Mouse (Mus musculus): Measurements from ENCODE around the gene Stk39. TPM values are rescaled to one million over a fixed set of nuclear protein-coding genes. Genes with fewer than 3 reads are reported as not detected.

Stk39 gene
- 39.5 and 41.1 TPM in 2 replicates for polyA plus RNA-seq (2014; fragmentation: Nextera tagmentation; extraction: Ambion mirVana)

DNA sequence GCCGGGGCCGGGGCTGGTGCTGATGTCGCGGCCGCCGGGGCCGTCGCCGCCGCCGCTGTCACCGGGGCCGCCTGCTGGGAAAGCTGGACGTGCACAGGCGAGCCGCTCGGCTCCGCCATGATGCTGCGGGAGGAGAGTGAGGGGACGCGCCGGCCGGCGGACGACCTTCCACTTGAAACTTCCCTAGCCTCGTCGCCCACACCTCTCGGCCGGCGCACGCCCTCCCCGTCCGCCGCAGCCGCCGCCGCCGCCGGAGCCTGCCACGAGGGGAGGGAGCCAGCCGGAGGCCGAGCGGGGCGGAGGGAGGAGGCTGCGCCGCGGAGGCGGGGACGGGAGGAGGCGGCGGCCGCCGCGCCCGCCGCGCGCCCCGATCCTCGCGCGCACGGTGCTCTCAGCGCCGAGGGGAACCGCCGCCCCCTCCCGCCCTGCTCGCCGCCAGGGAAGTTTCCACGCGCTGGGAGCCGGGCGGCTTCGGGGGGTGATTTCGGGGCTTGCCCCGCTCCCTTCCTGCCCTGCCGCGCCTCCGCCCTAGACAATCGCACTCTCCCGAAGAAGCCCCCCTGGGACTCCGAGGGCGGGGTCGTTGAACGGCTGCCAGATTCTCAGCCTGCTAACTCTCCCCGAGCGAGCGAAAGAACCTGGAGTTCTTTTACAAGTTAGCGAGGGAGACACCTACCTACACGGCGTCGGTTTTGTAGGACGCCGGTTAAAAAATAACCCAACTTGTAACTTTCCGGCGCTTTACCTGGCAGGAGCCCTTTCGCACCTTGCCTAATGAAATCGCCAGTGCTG lies at the start of gene Stk39:
Stk39 (minus strand) TSS at position 510 of the 792 bp plus-strand sequence.
- Histone ChIP-seq H3K9ac (ENCODE audit: low read length) (peak within 1 kb of the TSS; percentile 94), H3K27ac (ENCODE audit: low read depth, low read length) (peak within 1 kb of the TSS; percentile 89), H3K36me3 (ENCODE audit: control insufficient read depth, insufficient read depth, low read length) (no peaks in the 10 kb centered on the region), H3K9me3 (ENCODE audit: control insufficient read depth, low read length) (no peaks in the 10 kb centered on the region), H3K4me1 (ENCODE audit: control insufficient read depth, insufficient read depth, low read length) (peaks cover 7% of the 10 kb centered on the region; the same call in 1 of the 2 replicates), H3K4me2 (ENCODE audit: low read depth) (peak within 1 kb of the TSS; percentile 87), H3K27me3 (ENCODE audit: control insufficient read depth, insufficient read depth, low read length) (no peaks in the 10 kb centered on the region), H3K4me3 (ENCODE audit: low read depth, low read length) (peak within 1 kb of the TSS; percentile 93)
- ATAC-seq (ENCODE audit: insufficient read depth, low FRiP score, low TSS enrichment) (peak; percentile 80), DNase-seq (ENCODE audit: low spot score) (peak; percentile 89)
- under 1% methylated on average over 49 of the region's 99 CpGs for WGBS

- no peaks in the 10 kb centered on the region for H3K9me3 ChIP-seq (ENCODE audit: control insufficient read depth, low read length)
- H3K36me3 ChIP-seq (ENCODE audit: control insufficient read depth, insufficient read depth, low read length) = no peaks in the 10 kb centered on the region
- 77% methylated on average over 2 of the region's 2 CpGs for WGBS
- H3K27ac ChIP-seq (ENCODE audit: low read depth, low read length) = no peak overlapping the region
- ATAC-seq (ENCODE audit: insufficient read depth, low FRiP score, low TSS enrichment) (no peak), DNase-seq (ENCODE audit: low spot score) (no peak)
- no peaks in the 10 kb centered on the region for H3K27me3 ChIP-seq (ENCODE audit: control insufficient read depth, insufficient read depth, low read length)
- H3K4me2 ChIP-seq (ENCODE audit: low read depth) = no peak overlapping the region
- H3K4me1 ChIP-seq (ENCODE audit: control insufficient read depth, insufficient read depth, low read length) = no peaks in the 10 kb centered on the region
- H3K9ac ChIP-seq (ENCODE audit: low read length) = no peak overlapping the region
- no peak overlapping the region for H3K4me3 ChIP-seq (ENCODE audit: low read depth, low read length)
These were observed 43.3 kb upstream of the Stk39 start for GRCm38 (mm10) chr2:68515409-68515808.

GRCm38 (mm10) chr2:68503202-68503601 lies 31.1 kb upstream of the Stk39 start:
- H3K4me3 ChIP-seq (ENCODE audit: low read depth, low read length) = no peak overlapping the region
- H3K4me1 ChIP-seq (ENCODE audit: control insufficient read depth, insufficient read depth, low read length) = no peaks in the 10 kb centered on the region
- H3K4me2 ChIP-seq (ENCODE audit: low read depth) = no peak overlapping the region
- H3K9me3 ChIP-seq (ENCODE audit: control insufficient read depth, low read length) = no peaks in the 10 kb centered on the region
- ATAC-seq (ENCODE audit: insufficient read depth, low FRiP score, low TSS enrichment) (0 out of 2 replicates have a peak, but pooled peaks have one; percentile 40), DNase-seq (ENCODE audit: low spot score) (no peak)
- no peaks in the 10 kb centered on the region for H3K27me3 ChIP-seq (ENCODE audit: control insufficient read depth, insufficient read depth, low read length)
- no peak overlapping the region for H3K27ac ChIP-seq (ENCODE audit: low read depth, low read length)
- H3K9ac ChIP-seq (ENCODE audit: low read length) = no peak overlapping the region
- WGBS = 67% methylated on average over 2 of the region's 2 CpGs
- H3K36me3 ChIP-seq (ENCODE audit: control insufficient read depth, insufficient read depth, low read length) = no peaks in the 10 kb centered on the region

GRCm38 (mm10) chr2:68502734-68503133 lies 30.7 kb upstream of the Stk39 start:
- Histone ChIP-seq H3K9me3 (ENCODE audit: control insufficient read depth, low read length) (no peaks in the 10 kb centered on the region), H3K4me1 (ENCODE audit: control insufficient read depth, insufficient read depth, low read length) (no peaks in the 10 kb centered on the region), H3K4me2 (ENCODE audit: low read depth) (no peak overlapping the region), H3K36me3 (ENCODE audit: control insufficient read depth, insufficient read depth, low read length) (no peaks in the 10 kb centered on the region), H3K4me3 (ENCODE audit: low read depth, low read length) (no peak overlapping the region), H3K27ac (ENCODE audit: low read depth, low read length) (no peak overlapping the region), H3K27me3 (ENCODE audit: control insufficient read depth, insufficient read depth, low read length) (no peaks in the 10 kb centered on the region), H3K9ac (ENCODE audit: low read length) (no peak overlapping the region)
- DNase-seq (ENCODE audit: low spot score) (no peak), ATAC-seq (ENCODE audit: insufficient read depth, low FRiP score, low TSS enrichment) (no peak)
- WGBS = 56% methylated on average over 4 of the region's 4 CpGs

DNA sequence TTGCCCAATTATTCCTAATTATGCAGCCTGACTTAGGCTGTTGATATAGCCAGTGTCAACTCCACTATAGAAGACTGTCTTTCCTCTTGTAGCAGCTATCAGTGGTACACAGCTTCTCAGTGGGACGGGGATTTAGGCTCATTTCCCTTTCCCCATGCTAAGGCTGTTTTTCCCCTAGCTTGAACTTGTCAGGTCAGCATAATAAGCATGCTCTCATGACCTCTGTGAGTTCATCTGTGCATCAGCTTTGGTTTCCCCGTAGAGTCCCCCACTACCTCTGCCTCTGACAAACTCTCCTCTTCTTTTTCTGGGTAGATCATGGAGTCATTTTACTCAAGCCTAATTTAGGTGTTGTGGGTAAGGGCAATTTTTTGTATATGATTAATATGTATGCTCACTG lies 30.2 kb upstream of the Stk39 start:
- Histone ChIP-seq H3K9ac (ENCODE audit: low read length) (no peak overlapping the region), H3K36me3 (ENCODE audit: control insufficient read depth, insufficient read depth, low read length) (no peaks in the 10 kb centered on the region), H3K9me3 (ENCODE audit: control insufficient read depth, low read length) (no peaks in the 10 kb centered on the region), H3K27ac (ENCODE audit: low read depth, low read length) (no peak overlapping the region), H3K4me1 (ENCODE audit: control insufficient read depth, insufficient read depth, low read length) (no peaks in the 10 kb centered on the region), H3K27me3 (ENCODE audit: control insufficient read depth, insufficient read depth, low read length) (no peaks in the 10 kb centered on the region), H3K4me3 (ENCODE audit: low read depth, low read length) (no peak overlapping the region), H3K4me2 (ENCODE audit: low read depth) (no peak overlapping the region)
- WGBS = 53% methylated on average over 2 of the region's 2 CpGs
- DNase-seq (ENCODE audit: low spot score) = no peak
- no peak; the same call in 1 of the 2 replicates for ATAC-seq (ENCODE audit: insufficient read depth, low FRiP score, low TSS enrichment)

DNA sequence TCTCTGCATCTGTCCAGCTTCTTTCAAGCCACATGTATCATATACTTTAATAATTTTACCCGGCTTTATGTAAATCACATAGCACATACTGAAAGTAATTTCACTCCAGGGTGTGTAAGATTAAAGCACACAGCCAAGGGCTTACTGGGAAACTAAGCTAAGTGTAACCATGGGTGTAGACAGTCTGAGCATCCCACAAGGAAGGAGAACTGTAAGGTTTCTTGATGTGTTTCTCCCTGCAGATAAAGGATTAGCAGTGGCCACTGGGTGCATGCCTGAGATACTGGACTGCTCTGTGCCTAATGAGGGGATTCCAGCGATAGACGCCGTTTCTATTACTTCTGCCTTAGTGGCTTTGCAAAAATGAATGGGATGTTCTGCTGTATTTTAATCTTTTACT lies 14.2 kb upstream of the Stk39 start:
- Histone ChIP-seq H3K27ac (ENCODE audit: low read depth, low read length) (no peak overlapping the region), H3K4me2 (ENCODE audit: low read depth) (no peak overlapping the region), H3K4me1 (ENCODE audit: control insufficient read depth, insufficient read depth, low read length) (no peaks in the 10 kb centered on the region), H3K36me3 (ENCODE audit: control insufficient read depth, insufficient read depth, low read length) (no peaks in the 10 kb centered on the region), H3K9me3 (ENCODE audit: control insufficient read depth, low read length) (no peaks in the 10 kb centered on the region), H3K9ac (ENCODE audit: low read length) (no peak overlapping the region), H3K27me3 (ENCODE audit: control insufficient read depth, insufficient read depth, low read length) (no peaks in the 10 kb centered on the region), H3K4me3 (ENCODE audit: low read depth, low read length) (no peak overlapping the region)
- WGBS = 92% methylated on average over 4 of the region's 4 CpGs
- DNase-seq (ENCODE audit: low spot score) (no peak), ATAC-seq (ENCODE audit: insufficient read depth, low FRiP score, low TSS enrichment) (no peak)

- DNase-seq (ENCODE audit: low spot score) = no peak
- no peak for ATAC-seq (ENCODE audit: insufficient read depth, low FRiP score, low TSS enrichment)
- no peaks in the 10 kb centered on the region for H3K36me3 ChIP-seq (ENCODE audit: control insufficient read depth, insufficient read depth, low read length)
- no peak overlapping the region for H3K4me2 ChIP-seq (ENCODE audit: low read depth)
- H3K27ac ChIP-seq (ENCODE audit: low read depth, low read length) = no peak overlapping the region
- no peak overlapping the region for H3K9ac ChIP-seq (ENCODE audit: low read length)
- no peaks in the 10 kb centered on the region for H3K9me3 ChIP-seq (ENCODE audit: control insufficient read depth, low read length)
- no peaks in the 10 kb centered on the region for H3K4me1 ChIP-seq (ENCODE audit: control insufficient read depth, insufficient read depth, low read length)
- H3K4me3 ChIP-seq (ENCODE audit: low read depth, low read length) = no peak overlapping the region
- H3K27me3 ChIP-seq (ENCODE audit: control insufficient read depth, insufficient read depth, low read length) = no peaks in the 10 kb centered on the region
- 36% methylated on average over 4 of the region's 4 CpGs for WGBS
These were observed 13.1 kb upstream of the Stk39 start for GRCm38 (mm10) chr2:68485141-68485540.

GRCm38 (mm10) chr2:68482896-68483295 lies 10.8 kb upstream of the Stk39 start:
- Histone ChIP-seq H3K4me2 (ENCODE audit: low read depth) (no peak overlapping the region), H3K27me3 (ENCODE audit: control insufficient read depth, insufficient read depth, low read length) (no peaks in the 10 kb centered on the region), H3K4me1 (ENCODE audit: control insufficient read depth, insufficient read depth, low read length) (no peaks in the 10 kb centered on the region), H3K27ac (ENCODE audit: low read depth, low read length) (no peak overlapping the region), H3K4me3 (ENCODE audit: low read depth, low read length) (no peak overlapping the region), H3K36me3 (ENCODE audit: control insufficient read depth, insufficient read depth, low read length) (no peaks in the 10 kb centered on the region), H3K9ac (ENCODE audit: low read length) (no peak overlapping the region), H3K9me3 (ENCODE audit: control insufficient read depth, low read length) (no peaks in the 10 kb centered on the region)
- no peak for ATAC-seq (ENCODE audit: insufficient read depth, low FRiP score, low TSS enrichment)
- 90% methylated on average over 5 of the region's 5 CpGs for WGBS
- DNase-seq (ENCODE audit: low spot score) = no peak

DNA sequence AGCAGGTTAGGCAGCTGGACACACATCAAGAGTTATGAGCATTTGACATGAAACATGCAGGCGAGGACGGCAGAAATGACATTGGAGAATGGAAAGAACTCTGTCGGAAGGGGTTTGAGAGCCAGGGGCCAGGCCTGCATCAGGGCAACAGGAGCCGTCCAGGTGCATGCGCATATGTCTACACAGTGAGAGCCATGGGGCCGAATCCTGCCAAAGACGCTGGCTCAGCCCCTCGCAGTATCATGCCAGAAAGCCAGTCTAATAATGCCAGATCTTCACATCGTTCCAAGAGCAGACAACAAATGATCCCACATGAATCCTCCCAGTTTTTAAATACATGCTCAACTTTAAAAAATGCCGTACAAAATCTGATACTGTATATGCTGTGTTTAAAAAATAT lies 7.8 kb upstream of the Stk39 start:
- Histone ChIP-seq H3K27me3 (ENCODE audit: control insufficient read depth, insufficient read depth, low read length) (no peaks in the 10 kb centered on the region), H3K27ac (ENCODE audit: low read depth, low read length) (no peak overlapping the region), H3K4me2 (ENCODE audit: low read depth) (no peak overlapping the region), H3K9me3 (ENCODE audit: control insufficient read depth, low read length) (no peaks in the 10 kb centered on the region), H3K4me1 (ENCODE audit: control insufficient read depth, insufficient read depth, low read length) (no peaks in the 10 kb centered on the region), H3K4me3 (ENCODE audit: low read depth, low read length) (no peak overlapping the region), H3K36me3 (ENCODE audit: control insufficient read depth, insufficient read depth, low read length) (no peaks in the 10 kb centered on the region), H3K9ac (ENCODE audit: low read length) (no peak overlapping the region)
- ATAC-seq (ENCODE audit: insufficient read depth, low FRiP score, low TSS enrichment) (no peak), DNase-seq (ENCODE audit: low spot score) (no peak)
- 86% methylated on average over 10 of the region's 10 CpGs for WGBS

Measured in neural tube, embryonic 11.5 days (tissue).